25 mouse cellular contexts compared by ENCODE assay signal in genomic region chr8:81614605-81615004, GRCm38 (mm10).
A peak's percentile ranks its signal among the peaks of the same experiment; 100 is the strongest.
DNase-seq lines count a peak whose midpoint lies in the region; ATAC-seq lines count a peak whose summit lies in the region.
"Had no signal": no experiment of that assay in that cellular context is flagged by ENCODE, and none has a peak within 500 bp of the region (broad histone marks: within the 10 kb centered on the region; RNA-seq: fewer than 3 reads in every experiment).

No protein-coding gene starts in this region.

- no peaks in the 10 kb centered on the region for H3K27me3 ChIP-seq in embryonic facial prominence, embryonic 14.5 days (replicated peaks; ENCODE audit: control insufficient read depth, insufficient read depth, low read length)
- no peaks in the 10 kb centered on the region for H3K27me3 ChIP-seq in embryonic facial prominence, embryonic 10.5 days (replicated peaks; ENCODE audit: low read depth, poor library complexity, severe bottlenecking)
- H3K27me3 ChIP-seq in neural tube, embryonic 15.5 days (replicated peaks): no peaks in the 10 kb centered on the region
- H3K27me3 ChIP-seq: embryonic facial prominence, embryonic 12.5 days; heart, embryonic 12.5 days; hindbrain, embryonic 12.5 days; liver, embryonic 12.5 days; midbrain, embryonic 13.5 days; neural tube, embryonic 13.5 days had no signal

- no peak overlapping the region for H3K27ac ChIP-seq in embryonic facial prominence, embryonic 14.5 days (replicated peaks; ENCODE audit: low read depth, low read length)
- no peak overlapping the region for H3K27ac ChIP-seq in embryonic facial prominence, embryonic 10.5 days (replicated peaks)
- H3K27ac ChIP-seq in neural tube, embryonic 15.5 days (replicated peaks): no peak overlapping the region
- H3K27ac ChIP-seq: embryonic facial prominence, embryonic 12.5 days; gastrocnemius, adult 2 months; hindbrain, embryonic 12.5 days; liver, embryonic 12.5 days; midbrain, embryonic 13.5 days; neural tube, embryonic 13.5 days had no signal

- H3K4me1 ChIP-seq in embryonic facial prominence, embryonic 14.5 days (ENCODE audit: control insufficient read depth, insufficient read depth, low read length): no peaks in the 10 kb centered on the region
- H3K4me1 ChIP-seq in embryonic facial prominence, embryonic 10.5 days: no peaks in the 10 kb centered on the region
- H3K4me1 ChIP-seq in neural tube, embryonic 15.5 days: no peaks in the 10 kb centered on the region
- H3K4me1 ChIP-seq: embryonic facial prominence, embryonic 12.5 days; hindbrain, embryonic 12.5 days; liver, embryonic 12.5 days; midbrain, embryonic 13.5 days; neural tube, embryonic 13.5 days had no signal

- no peak overlapping the region for H3K4me2 ChIP-seq in embryonic facial prominence, embryonic 14.5 days (ENCODE audit: low read depth, low read length)
- H3K4me2 ChIP-seq in neural tube, embryonic 15.5 days: no peak overlapping the region
- H3K4me2 ChIP-seq: embryonic facial prominence, embryonic 12.5 days; heart, embryonic 12.5 days; hindbrain, embryonic 12.5 days; liver, embryonic 12.5 days; midbrain, embryonic 13.5 days; neural tube, embryonic 13.5 days had no signal

- 87% methylated on average over 2 of the region's 2 CpGs for WGBS in embryonic facial prominence, embryonic 14.5 days
- 92% methylated on average over 2 of the region's 2 CpGs for WGBS in embryonic facial prominence, embryonic 10.5 days
- WGBS in neural tube, embryonic 15.5 days: 74% methylated on average over 2 of the region's 2 CpGs

- H3K9me3 ChIP-seq in embryonic facial prominence, embryonic 14.5 days (ENCODE audit: control insufficient read depth, low read length): no peaks in the 10 kb centered on the region
- no peaks in the 10 kb centered on the region for H3K9me3 ChIP-seq in embryonic facial prominence, embryonic 10.5 days
- H3K9me3 ChIP-seq in neural tube, embryonic 15.5 days (replicated peaks): no peaks in the 10 kb centered on the region
- H3K9me3 ChIP-seq: embryonic facial prominence, embryonic 12.5 days; G1E; heart, embryonic 12.5 days; hindbrain, embryonic 12.5 days; liver, embryonic 12.5 days; midbrain, embryonic 13.5 days; neural tube, embryonic 13.5 days had no signal

- H3K4me3 ChIP-seq in embryonic facial prominence, embryonic 14.5 days (ENCODE audit: low read depth, low read length): no peak overlapping the region
- H3K4me3 ChIP-seq in embryonic facial prominence, embryonic 10.5 days: no peak overlapping the region
- H3K4me3 ChIP-seq in neural tube, embryonic 15.5 days (replicated peaks): no peak overlapping the region
- H3K4me3 ChIP-seq: embryonic facial prominence, embryonic 12.5 days; gastrocnemius, adult 2 months; heart, embryonic 12.5 days; hindbrain, embryonic 12.5 days; liver, embryonic 12.5 days; midbrain, embryonic 13.5 days; neural tube, embryonic 13.5 days had no signal

- peak; percentile 9 for DNase-seq in embryonic facial prominence, embryonic 14.5 days (ENCODE audit: low spot score)
- no peak for DNase-seq in embryonic facial prominence, embryonic 10.5 days (ENCODE audit: low spot score)
- no peak for DNase-seq in neural tube, embryonic 10.5 days (ENCODE audit: extremely low spot score, low spot score)
- peak; percentile 11 to 40 for DNase-seq in thymus, postnatal 36 days
- no peak for DNase-seq in right cerebral cortex, postnatal 36 days (ENCODE audit: low spot score in 2 of 2)
- DNase-seq in ovary, postnatal 10 days (ENCODE audit: low spot score): no peak
- DNase-seq: adrenal gland, postnatal 25 days; cerebellum, adult 2 months; gastrocnemius, adult 2 months; heart, postnatal 14 days; kidney, adult 2 months; lung, adult 2 months; right cerebral cortex, postnatal 25 days had no signal

- ATAC-seq in embryonic facial prominence, embryonic 14.5 days (ENCODE audit: low read depth): no peak
- 0 out of 2 replicates have a peak, but pooled peaks have one; percentile 31 for ATAC-seq in neural tube, embryonic 15.5 days (ENCODE audit: low FRiP score)
- 0 out of 2 replicates have a peak, but pooled peaks have one; percentile 22 for ATAC-seq in megakaryocyte, adult 5-6 weeks (ENCODE audit: poor library complexity, severe bottlenecking)
- ATAC-seq: CD4-positive, CD25-positive, alpha-beta regulatory T cell, adult 4 months; forebrain, embryonic 16.5 days; inflammation-experienced regulatory T-cells, adult 6 months; liver, embryonic 12.5 days; midbrain, embryonic 13.5 days had no signal

- no peaks in the 10 kb centered on the region for H3K36me3 ChIP-seq in embryonic facial prominence, embryonic 14.5 days (ENCODE audit: control insufficient read depth, insufficient read depth, low read length)
- H3K36me3 ChIP-seq in embryonic facial prominence, embryonic 10.5 days (replicated peaks): no peaks in the 10 kb centered on the region
- no peaks in the 10 kb centered on the region for H3K36me3 ChIP-seq in neural tube, embryonic 15.5 days
- H3K36me3 ChIP-seq: embryonic facial prominence, embryonic 12.5 days; G1E; heart, embryonic 12.5 days; hindbrain, embryonic 12.5 days; liver, embryonic 12.5 days; midbrain, embryonic 13.5 days; neural tube, embryonic 13.5 days had no signal

- no peak overlapping the region for H3K9ac ChIP-seq in embryonic facial prominence, embryonic 14.5 days (ENCODE audit: low read depth, low read length)
- no peak overlapping the region for H3K9ac ChIP-seq in neural tube, embryonic 15.5 days (replicated peaks)
- H3K9ac ChIP-seq: embryonic facial prominence, embryonic 12.5 days; heart, embryonic 12.5 days; hindbrain, embryonic 12.5 days; liver, embryonic 12.5 days; midbrain, embryonic 13.5 days; neural tube, embryonic 13.5 days had no signal

Comparison
In these comparisons a context has a peak if more than half of its experiments do, and no peak if none do; other contexts are left out.
1. DNase-seq: peak in embryonic facial prominence, embryonic 14.5 days (single experiment) and thymus, postnatal 36 days (2 of 2); none in embryonic facial prominence, embryonic 10.5 days (single experiment), neural tube, embryonic 10.5 days (single experiment), right cerebral cortex, postnatal 36 days (0 of 2) and ovary, postnatal 10 days (single experiment).